Mouse (Mus musculus) A20 (cell line): ENCODE data around the gene Top1.

Experiments used
- DNase-seq: peaks from one replicate; pipeline ENCODE4 v3.0.0-alpha.2; 2011; ENCODE audit warnings: low read depth, low spot score

The Top1 gene

GRCm38 (mm10) chr2:160645614-160646137 is at the start of gene Top1:
TSS of gene Top1 (plus strand) at chr2:160645888.
- DNase-seq: peak; percentile 100

- DNase-seq: peak; percentile 80
Measured at GRCm38 (mm10) chr2:160597582-160598281, 48.0 kb upstream of the Top1 start.

GRCm38 (mm10) chr2:160601805-160602204 is 43.9 kb upstream of the Top1 start:
- peak; percentile 85 for DNase-seq

- peak; percentile 98 for DNase-seq
Measured at GRCm38 (mm10) chr2:160603154-160603933, 42.3 kb upstream of the Top1 start.

GRCm38 (mm10) chr2:160610012-160610411 is 35.7 kb upstream of the Top1 start:
- no peak for DNase-seq

GRCm38 (mm10) chr2:160613186-160613919 is 32.3 kb upstream of the Top1 start:
- DNase-seq: no peak

GRCm38 (mm10) chr2:160617741-160618140 is 27.9 kb upstream of the Top1 start:
- no peak for DNase-seq

- DNase-seq: no peak
Measured at GRCm38 (mm10) chr2:160618619-160619220, 27.0 kb upstream of the Top1 start.

- DNase-seq: no peak
Measured at GRCm38 (mm10) chr2:160619300-160619699, 26.4 kb upstream of the Top1 start.

GRCm38 (mm10) chr2:160619831-160620230 is 25.9 kb upstream of the Top1 start:
- no peak for DNase-seq

- DNase-seq: no peak
Measured at GRCm38 (mm10) chr2:160620279-160620963, 25.3 kb upstream of the Top1 start.

- DNase-seq: no peak
Measured at GRCm38 (mm10) chr2:160621001-160621448, 24.7 kb upstream of the Top1 start.

- no peak for DNase-seq
Measured at GRCm38 (mm10) chr2:160621661-160622211, 24.0 kb upstream of the Top1 start.

GRCm38 (mm10) chr2:160622646-160623045 is 23.0 kb upstream of the Top1 start:
- DNase-seq: no peak

- DNase-seq: peak; percentile 44
Measured at GRCm38 (mm10) chr2:160623745-160624144, 21.9 kb upstream of the Top1 start.

- peak; percentile 97 for DNase-seq
Measured at GRCm38 (mm10) chr2:160627207-160628025, 18.3 kb upstream of the Top1 start.

GRCm38 (mm10) chr2:160628055-160628454 is 17.6 kb upstream of the Top1 start:
- DNase-seq: no peak

- DNase-seq: peak; percentile 68
Measured at GRCm38 (mm10) chr2:160628666-160629527, 16.8 kb upstream of the Top1 start.

GRCm38 (mm10) chr2:160629528-160629830 is 16.2 kb upstream of the Top1 start:
- peak; percentile 52 for DNase-seq
